Mouse (Mus musculus) regulatory T cell (primary cell): ENCODE results near the gene Cyp2c66.
"Not testable (repeated sequence)": the region's sequence is repeated elsewhere in the genome, so short reads cannot be mapped to it uniquely, and the experiment has no call there.

Experiments
- in situ Hi-C: fragments of 300-600 bp; cut with MboI, MseI; formaldehyde crosslinking; loops from one replicate; pipeline ENCODE4 v1.15.1; 2025; ENCODE audit warnings: high pct_unique_total_duplicates

Cyp2c66 gene

DNA sequence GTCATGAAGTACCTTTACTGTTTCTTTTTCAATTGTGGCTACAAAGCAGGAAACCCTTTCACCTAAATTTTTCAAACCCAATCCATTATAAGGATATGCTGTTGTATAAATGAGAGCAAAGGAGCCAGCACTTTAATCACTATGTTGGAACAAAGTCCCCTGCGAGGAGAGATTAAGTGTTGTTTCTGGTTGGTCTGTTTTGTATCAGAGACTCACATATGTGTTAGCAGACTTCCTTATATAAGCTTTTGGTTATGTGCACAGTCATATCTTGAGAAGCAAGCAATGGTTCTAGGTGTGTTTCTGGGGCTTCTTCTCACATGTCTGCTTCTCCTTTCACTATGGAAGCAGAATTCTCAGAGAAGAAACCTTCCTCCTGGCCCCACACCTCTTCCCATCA, at the start of gene Cyp2c66:
Gene Cyp2c66, plus strand, starts transcription at position 255 of the 400 bp plus-strand sequence.
- in situ Hi-C loops: no loop called here

DNA sequence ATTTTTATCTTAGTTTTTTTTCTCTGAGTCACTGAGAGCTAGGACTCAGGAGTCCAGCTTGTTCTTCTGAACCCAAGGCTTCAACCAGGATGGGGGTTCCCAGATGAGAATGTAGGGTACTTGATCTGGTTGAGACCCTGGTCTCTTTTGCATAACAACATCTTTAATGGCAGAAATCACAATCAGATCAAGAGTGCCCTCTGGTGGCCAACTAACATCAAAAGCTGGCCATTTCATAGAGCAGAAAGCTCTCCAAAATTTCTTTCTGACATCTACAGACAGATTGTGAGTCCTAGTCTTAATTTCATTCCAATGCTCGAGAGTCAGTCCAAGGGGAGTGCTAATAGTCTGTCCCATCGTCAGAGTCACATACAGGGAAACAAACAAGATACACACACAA, 14.9 kb upstream of the Cyp2c66 start:
- in situ Hi-C loops: not testable (repeated sequence)

DNA sequence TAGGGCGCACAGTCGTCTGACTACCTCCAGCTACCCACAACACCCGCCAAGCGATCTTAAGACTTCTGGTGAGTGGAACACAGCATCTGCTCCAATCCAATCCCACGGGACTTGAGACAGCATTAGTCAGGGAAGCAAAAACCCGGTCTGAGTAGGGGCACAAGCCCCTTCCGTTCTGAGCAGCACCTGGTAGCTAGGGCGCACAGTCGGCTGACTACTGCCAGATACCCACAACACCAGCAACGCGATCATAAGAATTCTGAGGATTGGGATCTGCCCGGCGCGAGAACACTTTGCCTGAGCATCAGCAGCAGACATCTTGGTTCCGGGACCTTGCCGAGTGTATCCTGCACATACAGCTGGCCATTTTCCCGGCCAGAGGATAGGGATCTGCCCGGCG, 43.1 kb downstream of the Cyp2c66 start:
- in situ Hi-C loops: not testable (repeated sequence)
